Mouse (Mus musculus) heart, adult 8-10 months (tissue): ENCODE results near the gene Tcea3. TPM values are rescaled to one million over a fixed set of nuclear protein-coding genes. Genes with fewer than 3 reads are reported as not detected.
A peak's percentile ranks its signal among the peaks of the same experiment; 100 is the strongest.

Source experiments
- DNase-seq: peaks from one replicate; pipeline ENCODE4 v3.0.0; 2022; ENCODE audit warnings: low spot score
- total RNA-seq, 4 experiments: library from RNA; stranded (reverse); gene quantifications; 2 replicates each; pipeline ENCODE4 v1.2.4; 2022

The Tcea3 gene
- total RNA-seq = 100 to 1,000 TPM; 142 to 162 (median 148) TPM

DNA sequence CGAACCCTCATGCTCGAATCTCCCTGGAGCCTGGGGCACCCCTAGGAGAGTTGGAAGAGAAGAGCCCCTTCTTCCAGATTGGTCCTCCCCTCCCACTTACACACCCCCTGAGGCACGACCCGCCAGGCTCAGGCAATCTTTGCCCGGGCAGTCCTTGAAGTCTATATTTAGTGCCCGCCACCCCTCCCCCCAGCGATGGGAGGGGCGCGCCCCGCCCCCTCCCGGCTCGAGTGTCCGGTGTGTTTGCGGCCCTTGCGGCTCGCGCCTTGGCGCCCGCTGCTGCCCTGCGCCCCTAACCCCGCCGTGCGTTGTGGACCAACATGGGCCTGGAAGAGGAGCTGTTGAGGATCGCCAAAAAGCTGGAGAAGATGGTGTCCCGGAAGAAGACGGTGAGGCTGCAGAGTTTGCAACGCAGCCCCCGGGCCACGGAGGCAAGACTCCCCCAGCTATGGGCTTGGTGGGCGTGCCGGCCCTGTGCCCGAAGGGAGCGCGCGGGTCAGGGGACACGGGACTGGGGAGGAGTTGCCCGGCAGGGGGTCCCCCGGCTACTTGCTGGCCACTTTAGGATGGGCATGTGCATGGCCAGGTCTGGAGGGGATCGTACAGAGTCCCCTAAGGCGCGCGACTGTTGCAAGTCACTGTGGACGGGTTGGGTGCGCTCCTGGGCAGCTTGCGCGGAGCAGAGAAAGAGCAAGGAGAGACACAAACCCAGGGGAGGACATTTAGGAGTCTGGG lies at the start of gene Tcea3:
TSS of gene Tcea3 (plus strand) at position 1 of the 735 bp plus-strand sequence.
- no peak for DNase-seq

- no peak for DNase-seq
Observed at GRCm38 (mm10) chr4:136198846-136199245, 48.7 kb upstream of the Tcea3 start.

- DNase-seq = peak; percentile 52
Observed at GRCm38 (mm10) chr4:136199562-136200292, 47.8 kb upstream of the Tcea3 start.

DNA sequence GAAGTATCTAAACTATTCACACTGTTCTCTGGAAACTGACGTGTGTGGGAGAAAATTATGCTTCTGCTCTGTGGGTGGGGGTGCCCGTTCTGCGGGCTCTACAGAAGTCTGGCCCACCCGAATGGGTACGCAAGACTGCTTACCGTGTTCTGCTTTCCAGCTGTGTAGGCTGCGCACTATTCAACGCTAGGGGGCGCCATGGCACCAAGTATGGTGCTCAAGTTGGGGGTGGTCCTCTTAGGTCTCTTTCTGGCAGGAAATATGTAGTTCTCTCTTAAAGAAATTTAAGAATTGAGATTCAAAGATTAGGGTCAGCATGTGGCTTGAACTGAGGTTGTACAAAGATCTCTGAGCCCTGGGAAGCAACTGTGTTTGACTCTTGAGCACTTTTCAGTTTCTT lies 45.0 kb upstream of the Tcea3 start:
- peak; percentile 63 for DNase-seq

GRCm38 (mm10) chr4:136204775-136205174 lies 42.8 kb upstream of the Tcea3 start:
- no peak for DNase-seq

GRCm38 (mm10) chr4:136206033-136206893 lies 41.3 kb upstream of the Tcea3 start, which contains the start of gene Asap3:
Asap3 (plus strand) TSS chr4:136206365.
- peak; percentile 94 for DNase-seq

DNA sequence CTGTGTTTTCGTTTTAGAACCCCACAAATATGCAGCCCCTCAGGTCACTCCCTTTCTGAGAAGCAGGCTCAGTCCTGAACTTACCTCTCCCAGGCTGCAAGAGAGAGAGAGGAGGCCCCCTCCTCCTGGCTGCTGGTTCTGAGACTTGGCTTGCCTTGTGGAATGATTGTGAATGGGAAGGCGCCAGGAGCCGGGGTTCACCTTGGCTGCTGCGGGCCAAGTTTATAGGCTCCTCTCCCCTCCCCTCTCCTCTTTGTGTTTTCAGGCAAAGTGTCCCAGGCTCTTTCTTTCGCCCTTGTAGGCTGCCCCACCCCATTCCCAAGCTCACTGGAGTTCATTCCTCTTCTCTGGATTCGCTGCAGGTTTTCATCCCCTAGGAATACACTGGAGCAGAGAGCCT lies 40.6 kb upstream of the Tcea3 start:
- no peak for DNase-seq

GRCm38 (mm10) chr4:136210931-136211330 lies 36.6 kb upstream of the Tcea3 start:
- no peak for DNase-seq

GRCm38 (mm10) chr4:136213629-136214028 lies 33.9 kb upstream of the Tcea3 start:
- DNase-seq = no peak

DNA sequence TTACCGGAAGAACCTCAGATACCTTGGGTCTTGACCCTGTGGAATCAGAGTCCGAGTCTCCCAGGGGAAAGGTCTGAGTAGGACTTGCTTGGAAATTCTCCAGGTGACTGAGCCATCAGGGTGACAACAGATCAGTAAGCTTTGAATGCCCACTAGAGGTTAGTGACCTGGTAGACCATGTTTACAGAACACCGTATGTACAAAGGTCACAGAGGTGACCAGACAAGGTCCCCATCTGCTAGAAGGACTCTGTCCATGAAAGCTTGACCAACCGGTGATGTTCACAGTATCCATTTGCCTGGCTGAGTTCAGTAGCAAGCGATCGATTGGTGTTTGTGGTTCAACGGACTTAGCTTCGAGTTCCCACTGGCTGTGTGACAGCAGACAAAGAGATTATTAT lies 32.7 kb upstream of the Tcea3 start:
- no peak for DNase-seq

- no peak for DNase-seq
Observed at GRCm38 (mm10) chr4:136215576-136215975, 32.0 kb upstream of the Tcea3 start.

- no peak for DNase-seq
Observed at GRCm38 (mm10) chr4:136217063-136217462, 30.5 kb upstream of the Tcea3 start.

GRCm38 (mm10) chr4:136218595-136219214 lies 28.8 kb upstream of the Tcea3 start:
- DNase-seq = peak; percentile 84

DNA sequence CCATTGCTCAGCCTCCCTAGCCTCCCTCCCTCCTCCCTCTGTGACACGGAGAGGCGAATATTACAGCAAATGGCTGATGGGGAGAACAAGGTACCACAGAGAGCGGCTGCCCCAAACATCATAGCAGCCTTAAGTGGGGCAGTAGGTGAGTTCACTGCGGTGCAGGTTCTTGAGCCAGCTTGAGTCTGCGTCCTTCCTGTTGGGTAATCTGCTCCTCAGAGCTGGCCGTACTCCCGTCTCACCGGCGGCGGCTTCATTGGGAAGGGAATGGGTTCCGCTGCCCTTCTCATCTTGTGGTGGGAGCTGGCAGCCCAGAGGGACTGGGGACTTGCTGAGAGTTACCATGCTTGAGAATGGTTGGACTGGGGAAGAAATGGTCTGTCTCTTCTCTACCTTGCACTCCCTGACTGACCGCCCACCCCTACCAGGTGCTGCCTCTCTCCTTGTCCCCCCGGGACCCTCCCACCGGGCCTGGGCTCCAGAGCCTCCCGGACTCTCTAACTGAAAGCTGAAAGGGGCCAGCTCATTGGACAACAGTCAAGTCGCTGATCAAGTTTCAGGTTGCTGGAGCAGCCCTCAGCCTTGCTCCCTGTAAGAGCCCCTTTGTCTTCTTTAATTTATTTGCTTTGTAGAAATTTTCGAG lies 27.3 kb upstream of the Tcea3 start:
- no peak for DNase-seq

DNA sequence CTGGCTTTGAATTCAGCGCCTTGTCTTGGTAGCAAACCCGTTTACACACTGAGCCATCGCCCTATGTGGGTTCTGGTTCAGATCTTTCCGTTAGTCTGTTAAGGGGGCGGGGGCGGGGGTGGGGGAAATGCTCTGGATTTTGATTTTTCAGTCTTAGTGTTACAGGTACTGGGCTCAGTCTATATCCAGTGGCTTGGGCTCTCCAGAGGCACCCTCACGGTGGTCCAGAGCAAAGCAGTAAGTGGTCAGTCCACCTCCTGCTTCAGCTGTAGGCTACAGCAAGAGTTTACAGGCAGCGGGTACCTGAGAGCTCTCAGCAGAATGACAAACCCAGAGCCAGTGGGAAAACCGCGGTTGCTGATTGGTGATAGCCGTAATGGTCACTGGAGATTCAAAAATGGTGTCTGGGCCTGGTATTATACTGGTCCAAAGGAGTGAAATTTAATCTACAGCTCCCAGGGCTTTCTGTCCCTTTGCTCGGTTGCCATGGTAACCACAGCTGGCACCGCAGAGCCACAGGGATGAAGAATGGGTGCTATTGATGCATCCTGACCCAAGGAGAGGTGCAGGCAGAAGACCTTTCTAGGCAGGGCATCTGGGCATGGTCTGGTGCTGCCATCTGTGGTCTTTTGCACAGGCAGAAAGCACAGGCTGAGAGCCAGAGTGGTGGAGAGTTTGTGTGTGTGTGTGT lies 23.8 kb upstream of the Tcea3 start:
- no peak for DNase-seq

DNA sequence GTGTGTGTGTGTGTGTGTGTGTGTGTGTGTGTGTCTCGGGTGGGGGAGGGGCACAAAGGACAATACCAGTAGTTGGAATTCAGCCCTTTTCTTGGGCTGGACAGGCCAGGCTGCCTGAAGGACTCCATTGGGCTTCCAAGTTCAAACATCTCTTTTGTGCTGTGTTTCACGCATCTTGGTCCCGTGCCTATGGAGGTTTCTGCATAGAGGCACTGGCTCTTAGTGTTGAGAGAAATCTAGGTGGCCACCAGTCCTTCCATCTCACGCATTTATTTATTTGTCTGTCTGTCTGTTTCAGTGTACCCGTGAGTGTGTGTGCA lies 23.3 kb upstream of the Tcea3 start:
- no peak for DNase-seq

DNA sequence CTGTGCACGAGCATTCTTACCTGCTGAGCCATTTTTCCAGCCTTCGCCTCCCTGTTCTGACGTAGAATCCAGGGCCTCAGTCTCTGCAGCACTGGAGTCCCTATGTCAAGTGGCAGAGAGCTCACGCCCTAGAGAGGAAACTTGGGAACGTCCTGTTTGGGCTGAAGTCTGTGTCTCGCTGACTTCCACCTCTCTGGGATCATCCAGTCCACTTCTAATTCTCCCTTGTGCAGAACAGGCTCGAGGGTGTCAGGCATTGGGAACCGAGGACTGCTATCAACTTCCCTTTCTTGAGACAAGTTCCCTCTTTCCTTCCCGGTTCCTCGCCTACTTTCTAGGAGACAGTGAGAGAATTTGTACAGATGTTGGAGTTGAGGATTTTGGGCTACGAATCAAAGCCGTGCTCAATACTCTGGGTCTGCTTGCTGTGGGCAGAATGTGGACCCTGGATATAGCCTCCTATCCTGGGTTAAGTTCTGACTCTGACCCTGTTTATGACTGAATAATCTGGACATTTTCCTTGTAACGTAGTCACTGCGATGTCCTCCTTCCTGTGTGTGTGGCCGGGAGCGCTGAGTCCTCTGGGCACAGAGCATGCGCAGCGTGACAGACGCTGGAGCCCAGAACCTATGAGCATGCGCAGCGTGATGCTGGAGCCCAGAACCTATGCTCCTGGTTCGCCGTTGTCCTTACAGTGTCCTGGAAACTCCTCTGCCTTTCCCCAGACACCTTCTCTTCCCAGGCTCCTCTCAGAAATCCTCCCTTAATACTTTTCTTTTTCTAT lies 22.7 kb upstream of the Tcea3 start:
- no peak for DNase-seq

DNA sequence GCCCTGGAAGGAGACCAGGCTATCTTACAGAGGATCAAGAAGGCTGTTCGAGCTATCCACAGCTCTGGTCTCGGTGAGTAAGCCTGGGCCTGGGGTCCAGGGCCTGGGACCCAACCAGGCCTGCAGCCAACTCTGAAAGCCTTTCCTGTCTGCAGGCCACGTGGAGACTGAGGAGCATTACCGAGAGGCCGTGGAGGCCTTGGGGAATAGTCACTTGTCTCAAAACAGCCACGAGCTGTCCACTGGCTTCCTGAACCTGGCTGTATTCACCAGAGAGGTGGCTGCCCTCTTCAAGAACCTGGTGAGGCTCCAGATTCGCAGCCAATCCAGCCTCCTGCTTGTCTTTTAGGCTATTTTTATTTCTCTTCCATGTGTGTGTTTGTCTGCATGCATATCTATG lies 20.1 kb upstream of the Tcea3 start:
- DNase-seq = no peak

DNA sequence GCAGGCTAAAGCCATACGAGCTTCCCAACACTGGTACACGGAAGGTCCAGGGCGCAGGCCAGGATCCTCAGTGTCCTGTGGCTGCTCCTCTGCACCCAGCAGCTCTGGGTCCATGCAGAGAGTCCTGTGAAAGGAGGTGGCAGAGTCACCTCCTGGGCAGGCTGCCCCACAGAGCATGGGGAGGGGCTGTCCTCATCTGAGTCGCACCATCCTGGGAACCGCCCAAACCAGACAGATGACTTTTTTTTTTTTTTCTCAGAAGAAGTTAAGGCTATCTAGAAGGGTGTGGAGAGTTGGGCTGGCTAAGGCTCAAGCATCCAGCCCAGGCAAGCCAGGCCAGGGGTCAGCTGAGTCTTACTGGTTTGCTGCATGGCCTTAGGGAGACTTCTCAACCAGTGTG lies 18.9 kb upstream of the Tcea3 start:
- no peak for DNase-seq

DNA sequence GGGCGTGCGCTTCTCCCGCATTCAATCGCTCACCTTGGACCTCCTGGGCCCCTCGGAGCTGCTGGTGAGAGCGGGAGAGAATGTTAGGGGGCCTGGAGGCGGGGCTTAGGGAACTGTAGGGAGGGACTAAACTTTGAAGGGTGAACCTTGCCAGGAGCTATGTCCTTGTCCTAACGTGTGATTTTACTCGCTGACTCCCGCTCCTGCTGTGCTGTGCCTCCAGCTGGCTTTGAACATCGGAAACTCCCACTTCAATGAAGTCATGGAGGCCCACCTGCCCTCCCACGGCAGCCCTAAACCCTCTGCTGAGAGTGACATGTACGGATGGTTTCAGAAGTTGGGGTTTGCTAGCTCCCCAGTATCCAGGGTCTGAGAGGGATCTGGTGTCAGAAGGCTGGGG lies 8.9 kb upstream of the Tcea3 start:
- no peak for DNase-seq
